Mouse (Mus musculus) ES-E14 (cell line): ENCODE data around the gene Galnt6.

ENCODE experiments used
- CHD2 ChIP-seq: IDR thresholded peaks from 2 replicates; pipeline ENCODE4 v1.6.1; 2014; ENCODE audit warnings: mild to moderate bottlenecking, low read depth, low read length, inconsistent platforms
- HCFC1 ChIP-seq: IDR thresholded peaks from 2 replicates; pipeline ENCODE4 v1.6.1; 2012; ENCODE audit warnings: low read length, inconsistent platforms, borderline replicate concordance; ENCODE audit not compliant: insufficient read depth
- MAFK ChIP-seq: IDR thresholded peaks from 2 replicates; pipeline ENCODE4 v1.6.1; 2014; ENCODE audit warnings: mild to moderate bottlenecking, low read depth, low read length, inconsistent platforms; ENCODE audit not compliant: insufficient read depth
- ZC3H11A ChIP-seq: IDR thresholded peaks from 2 replicates; pipeline ENCODE4 v1.6.1; 2012; ENCODE audit warnings: low read depth, mild to moderate bottlenecking, inconsistent platforms, low read length, borderline replicate concordance
- ZNF384 ChIP-seq: IDR thresholded peaks from 2 replicates; pipeline ENCODE4 v1.6.1; 2012; ENCODE audit warnings: low read depth, low read length, inconsistent platforms

GRCm38 (mm10) chr15:100660306-100660705 is 68.9 kb downstream of the Galnt6 start:
- no peak for TF ChIP-seq ZC3H11A
- no peak for TF ChIP-seq ZNF384
- TF ChIP-seq MAFK: no peak
- no peak for TF ChIP-seq CHD2
- TF ChIP-seq HCFC1: no peak
